Mouse (Mus musculus) spleen, adult 2 months (tissue): ENCODE results near the gene Coa3. TPM values are rescaled to one million over a fixed set of nuclear protein-coding genes. Genes with fewer than 3 reads are reported as not detected.
A peak's percentile ranks its signal among the peaks of the same experiment; 100 is the strongest.
"Not testable (repeated sequence)": the region's sequence is repeated elsewhere in the genome, so short reads cannot be mapped to it uniquely, and the experiment has no call there.

Experiments
- DNase-seq, 2 experiments: peaks; one replicate each; pipeline versions ENCODE4 v3.0.0 to v3.0.0-alpha.2; 2012 to 2021; ENCODE audit warnings: low spot score in 2 of 2, low read depth in 1 of 2
- H3K27ac ChIP-seq: fragments of 200-500 bp; 2 replicates; pipeline ENCODE4 v1.5.1; 2012; ENCODE audit warnings: low read length, inconsistent platforms; ENCODE audit not compliant: insufficient read depth
- H3K27me3 ChIP-seq: fragments of 200-500 bp; 2 replicates; pipeline ENCODE4 v1.6.1; 2012; ENCODE audit warnings: mild to moderate bottlenecking, moderate library complexity, low read length, inconsistent platforms; ENCODE audit not compliant: control insufficient read depth, insufficient read depth
- H3K36me3 ChIP-seq: fragments of 200-500 bp; 2 replicates; pipeline ENCODE4 v1.6.1; 2012; ENCODE audit warnings: mild to moderate bottlenecking, low read length, inconsistent platforms; ENCODE audit not compliant: control insufficient read depth, insufficient read depth
- H3K4me1 ChIP-seq: fragments of 200-500 bp; 2 replicates; pipeline ENCODE4 v1.6.1; 2011; ENCODE audit warnings: inconsistent platforms; ENCODE audit not compliant: control insufficient read depth, insufficient read depth, insufficient read length
- H3K4me3 ChIP-seq: fragments of 200-500 bp; 2 replicates; pipeline ENCODE4 v1.5.1; 2011; ENCODE audit warnings: mild to moderate bottlenecking, inconsistent platforms; ENCODE audit not compliant: insufficient read depth, insufficient read length; ENCODE audit errors: extremely low read depth
- CTCF ChIP-seq: fragments of 200-500 bp; IDR thresholded peaks from 2 replicates; pipeline ENCODE4 v1.5.1; 2011; ENCODE audit warnings: mild to moderate bottlenecking, inconsistent platforms; ENCODE audit not compliant: insufficient read depth, insufficient read length, insufficient replicate concordance; ENCODE audit errors: extremely low read depth
- POLR2A ChIP-seq: fragments of 200-500 bp; IDR thresholded peaks from 2 replicates; pipeline ENCODE4 v1.6.1; 2011; ENCODE audit warnings: low read depth, low read length, inconsistent platforms
- WGBS: fragments of 180-500 bp; shearing (Covaris S2); methylation state at CpG from one replicate; pipeline ENCODE4 v1.1.7; 2018; 5-methylcytosine and 5-hydroxymethylcytosine counted together
- polyA plus RNA-seq: library from polyadenylated mRNA; depleted of rRNA; stranded (reverse); fragments of >200 nt; gene quantifications from 2 replicates; pipeline ENCODE4 v1.2.3, GENCODE M21; 2012; rRNA removed

Gene Coa3
- polyA plus RNA-seq = 148 TPM in 2 replicates

GRCm38 (mm10) chr11:101278223-101279192, at the start of gene Coa3, which contains the start of gene Cntd1:
Gene Coa3 (minus strand): TSS chr11:101279114.
Gene Cntd1 (plus strand): TSS chr11:101279012.
- peak within 1 kb of the TSS; percentile 85 for H3K4me3 ChIP-seq
- 0 out of 2 replicates have a peak within 1 kb of the TSS, but pooled peaks have one; percentile 24 for H3K27ac ChIP-seq
- peaks cover 9% of the 10 kb centered on the region; the same call in 1 of the 2 replicates for H3K4me1 ChIP-seq
- H3K36me3 ChIP-seq = peaks cover 2% of the 10 kb centered on the region
- WGBS = 5% methylated on average over 45 of the region's 45 CpGs
- peak; percentile 57 to 84 for DNase-seq
- no peaks in the 10 kb centered on the region for H3K27me3 ChIP-seq
- TF ChIP-seq CTCF (no peak), POLR2A (peak; percentile 52)

GRCm38 (mm10) chr11:101327311-101327710, 48.4 kb upstream of the Coa3 start:
- Histone ChIP-seq H3K27ac (no peak overlapping the region), H3K27me3 (no peaks in the 10 kb centered on the region), H3K4me1 (no peaks in the 10 kb centered on the region), H3K4me3 (no peak overlapping the region), H3K36me3 (peaks cover 24% of the 10 kb centered on the region)
- 67% methylated on average over 3 of the region's 3 CpGs for WGBS
- no peak for DNase-seq
- TF ChIP-seq POLR2A = no peak
- TF ChIP-seq CTCF = no peak

- Histone ChIP-seq H3K36me3 (peaks cover 34% of the 10 kb centered on the region), H3K27ac (no peak overlapping the region), H3K4me1 (no peaks in the 10 kb centered on the region), H3K4me3 (no peak overlapping the region), H3K27me3 (no peaks in the 10 kb centered on the region)
- no peak for DNase-seq
- TF ChIP-seq CTCF (no peak), POLR2A (no peak)
- WGBS = 95% methylated on average over 11 of the region's 11 CpGs
These were observed 47.2 kb upstream of the Coa3 start for GRCm38 (mm10) chr11:101326147-101326546.

- not testable (repeated sequence) for H3K4me3 ChIP-seq, DNase-seq, H3K27me3 ChIP-seq, H3K27ac ChIP-seq, H3K4me1 ChIP-seq
- peaks cover 40% of the 10 kb centered on the region for H3K36me3 ChIP-seq
- 95% methylated on average over 11 of the region's 11 CpGs for WGBS
These were observed 46.3 kb upstream of the Coa3 start for GRCm38 (mm10) chr11:101325201-101325600.

- no peak within 1 kb of the TSS for H3K4me3 ChIP-seq
- H3K27me3 ChIP-seq = no peaks in the 10 kb centered on the region
- no peak for DNase-seq
- TF ChIP-seq CTCF (no peak), POLR2A (no peak)
- no peak within 1 kb of the TSS for H3K27ac ChIP-seq
- 91% methylated on average over 5 of the region's 5 CpGs for WGBS
- peaks cover 45% of the 10 kb centered on the region for H3K36me3 ChIP-seq
- H3K4me1 ChIP-seq = no peaks in the 10 kb centered on the region
These were observed 45.8 kb upstream of the Coa3 start, which contains the start of gene Aoc2 for GRCm38 (mm10) chr11:101324763-101325162. Gene Aoc2 (plus strand): TSS chr11:101325063.

GRCm38 (mm10) chr11:101323609-101324008, 44.7 kb upstream of the Coa3 start:
- 46% methylated on average over 4 of the region's 4 CpGs for WGBS
- peak in 1 of 2 experiments; percentile 46 for DNase-seq
- H3K36me3 ChIP-seq = peaks cover 51% of the 10 kb centered on the region
- H3K27me3 ChIP-seq = no peaks in the 10 kb centered on the region
- no peak overlapping the region for H3K27ac ChIP-seq
- H3K4me1 ChIP-seq = no peaks in the 10 kb centered on the region
- H3K4me3 ChIP-seq = no peak overlapping the region
- TF ChIP-seq CTCF (peak; percentile 51; the same call in 1 of the 2 replicates), POLR2A (no peak)

- Histone ChIP-seq H3K27ac (peak overlapping the region; percentile 90), H3K36me3 (peaks cover 20% of the 10 kb centered on the region), H3K4me1 (no peaks in the 10 kb centered on the region; the same call in 1 of the 2 replicates), H3K27me3 (no peaks in the 10 kb centered on the region), H3K4me3 (peak overlapping the region; percentile 97)
- peak in 1 of 2 experiments; percentile 7 for DNase-seq
- no peak for TF ChIP-seq CTCF
- no peak for TF ChIP-seq POLR2A
- 0% methylated on average over 17 of the region's 17 CpGs for WGBS
These were observed 37.6 kb upstream of the Coa3 start for GRCm38 (mm10) chr11:101316501-101316917.
